Mouse (Mus musculus): ENCODE results near the gene Apol10a. TPM values are rescaled to one million over a fixed set of nuclear protein-coding genes. Genes with fewer than 3 reads are reported as not detected.
"Not testable (repeated sequence)": the region's sequence is repeated elsewhere in the genome, so short reads cannot be mapped to it uniquely, and the experiment has no call there.

Gene Apol10a
- polyA plus RNA-seq (2015; fragmentation: Nextera tagmentation; extraction: Ambion mirVana): not detected in 2 replicates

GRCm38 (mm10) chr15:77476693-77477092 is at the start of gene Apol10a:
Gene Apol10a, plus strand, starts transcription at chr15:77477047.
- not testable (repeated sequence) for H3K27ac ChIP-seq, H3K27me3 ChIP-seq
- 82% methylated on average over 2 of the region's 2 CpGs for WGBS

GRCm38 (mm10) chr15:77428690-77429448 is 48.0 kb upstream of the Apol10a start:
- not testable (repeated sequence) for H3K27ac ChIP-seq; H3K36me3 ChIP-seq (ENCODE audit: poor library complexity, severe bottlenecking); H3K4me1 ChIP-seq; H3K27me3 ChIP-seq; ATAC-seq; H3K4me2 ChIP-seq; H3K9me3 ChIP-seq (replicated peaks); H3K9ac ChIP-seq; H3K4me3 ChIP-seq
- 69% methylated on average over 9 of the region's 10 CpGs for WGBS

More at GRCm38 (mm10) chr15:77476693-77477092, at the start of gene Apol10a:
- ATAC-seq; H3K36me3 ChIP-seq (ENCODE audit: poor library complexity, severe bottlenecking); H3K4me2 ChIP-seq; H3K9ac ChIP-seq; H3K4me1 ChIP-seq; H3K4me3 ChIP-seq; H3K9me3 ChIP-seq (replicated peaks): not testable (repeated sequence)

- H3K36me3 ChIP-seq (ENCODE audit: poor library complexity, severe bottlenecking); H3K4me1 ChIP-seq; ATAC-seq; H3K9me3 ChIP-seq (replicated peaks); H3K27ac ChIP-seq; H3K27me3 ChIP-seq; H3K4me2 ChIP-seq; H3K9ac ChIP-seq; H3K4me3 ChIP-seq: not testable (repeated sequence)
- 72% methylated on average over 8 of the region's 8 CpGs for WGBS
Measured at GRCm38 (mm10) chr15:77444746-77445145, 32.1 kb upstream of the Apol10a start.

GRCm38 (mm10) chr15:77445668-77446067 is 31.2 kb upstream of the Apol10a start:
- not testable (repeated sequence) for ATAC-seq; H3K36me3 ChIP-seq (ENCODE audit: poor library complexity, severe bottlenecking); H3K4me3 ChIP-seq; H3K4me1 ChIP-seq; H3K4me2 ChIP-seq; H3K9me3 ChIP-seq (replicated peaks); H3K27ac ChIP-seq; H3K9ac ChIP-seq; H3K27me3 ChIP-seq
- WGBS: 80% methylated on average over 1 of the region's 1 CpGs

- not testable (repeated sequence) for H3K4me1 ChIP-seq; H3K9me3 ChIP-seq (replicated peaks); H3K9ac ChIP-seq; ATAC-seq; H3K4me2 ChIP-seq; H3K4me3 ChIP-seq; H3K27ac ChIP-seq; H3K36me3 ChIP-seq (ENCODE audit: poor library complexity, severe bottlenecking); H3K27me3 ChIP-seq
- WGBS: 95% methylated on average over 2 of the region's 2 CpGs
Measured at GRCm38 (mm10) chr15:77447392-77447791, 29.5 kb upstream of the Apol10a start, which contains the start of gene Apol7b. Gene Apol7b, minus strand, starts transcription at chr15:77447492.

GRCm38 (mm10) chr15:77449927-77450326 is 26.9 kb upstream of the Apol10a start:
- H3K9me3 ChIP-seq (replicated peaks); ATAC-seq: not testable (repeated sequence)

GRCm38 (mm10) chr15:77474699-77475390 is 2.0 kb upstream of the Apol10a start:
- WGBS: 86% methylated on average over 7 of the region's 7 CpGs

More at GRCm38 (mm10) chr15:77449927-77450326, 26.9 kb upstream of the Apol10a start:
- WGBS: 56% methylated on average over 10 of the region's 10 CpGs
- H3K4me1 ChIP-seq; H3K4me3 ChIP-seq; H3K27ac ChIP-seq; H3K4me2 ChIP-seq; H3K36me3 ChIP-seq (ENCODE audit: poor library complexity, severe bottlenecking); H3K9ac ChIP-seq; H3K27me3 ChIP-seq: not testable (repeated sequence)

GRCm38 (mm10) chr15:77482140-77482794 is 5.4 kb downstream of the Apol10a start:
- Histone ChIP-seq H3K4me2 (no peak overlapping the region), H3K4me3 (no peak overlapping the region), H3K9me3 (replicated peaks) (no peaks in the 10 kb centered on the region), H3K4me1 (no peaks in the 10 kb centered on the region), H3K9ac (no peak overlapping the region), H3K27me3 (no peaks in the 10 kb centered on the region), H3K36me3 (ENCODE audit: poor library complexity, severe bottlenecking) (no peaks in the 10 kb centered on the region), H3K27ac (no peak overlapping the region)
- WGBS: 72% methylated on average over 4 of the region's 4 CpGs
- ATAC-seq: no peak

More at GRCm38 (mm10) chr15:77474699-77475390, 2.0 kb upstream of the Apol10a start:
- not testable (repeated sequence) for H3K27me3 ChIP-seq; H3K36me3 ChIP-seq (ENCODE audit: poor library complexity, severe bottlenecking); H3K4me1 ChIP-seq; H3K4me3 ChIP-seq; H3K9me3 ChIP-seq (replicated peaks); ATAC-seq; H3K9ac ChIP-seq; H3K27ac ChIP-seq; H3K4me2 ChIP-seq

- not testable (repeated sequence) for ATAC-seq; H3K4me2 ChIP-seq; H3K9ac ChIP-seq; H3K36me3 ChIP-seq (ENCODE audit: poor library complexity, severe bottlenecking); H3K27me3 ChIP-seq; H3K27ac ChIP-seq; H3K4me1 ChIP-seq; H3K9me3 ChIP-seq (replicated peaks); H3K4me3 ChIP-seq
- no CpG with 5 or more reads among the region's 1 CpGs for WGBS
Measured at GRCm38 (mm10) chr15:77493181-77493580, 16.3 kb downstream of the Apol10a start.

GRCm38 (mm10) chr15:77494694-77495093 is 17.8 kb downstream of the Apol10a start:
- H3K4me2 ChIP-seq; H3K36me3 ChIP-seq (ENCODE audit: poor library complexity, severe bottlenecking); H3K27me3 ChIP-seq; H3K9me3 ChIP-seq (replicated peaks); H3K4me3 ChIP-seq; H3K27ac ChIP-seq; H3K4me1 ChIP-seq; ATAC-seq; H3K9ac ChIP-seq: not testable (repeated sequence)
- WGBS: 57% methylated on average over 1 of the region's 1 CpGs

GRCm38 (mm10) chr15:77507966-77508365 is 31.1 kb downstream of the Apol10a start, which contains the start of gene Apol11a:
Gene Apol11a, plus strand, starts transcription at chr15:77508271.
- not testable (repeated sequence) for ATAC-seq; H3K9ac ChIP-seq; H3K9me3 ChIP-seq (replicated peaks); H3K4me2 ChIP-seq; H3K4me3 ChIP-seq; H3K4me1 ChIP-seq; H3K36me3 ChIP-seq (ENCODE audit: poor library complexity, severe bottlenecking); H3K27ac ChIP-seq; H3K27me3 ChIP-seq

GRCm38 (mm10) chr15:77520596-77520995 is 43.7 kb downstream of the Apol10a start:
- H3K36me3 ChIP-seq (ENCODE audit: poor library complexity, severe bottlenecking); H3K4me1 ChIP-seq; H3K27me3 ChIP-seq; H3K27ac ChIP-seq; ATAC-seq; H3K9ac ChIP-seq; H3K4me3 ChIP-seq; H3K9me3 ChIP-seq (replicated peaks); H3K4me2 ChIP-seq: not testable (repeated sequence)
- 68% methylated on average over 4 of the region's 4 CpGs for WGBS
